Mouse (Mus musculus) erythroblast, embryonic 14.5 days (primary cell): ENCODE measurements around the gene Dnajc8. TPM values are rescaled to one million over a fixed set of nuclear protein-coding genes. Genes with fewer than 3 reads are reported as not detected.
"Not testable (repeated sequence)": the region's sequence is repeated elsewhere in the genome, so short reads cannot be mapped to it uniquely, and the experiment has no call there.

Experiments
- H3K27me3 ChIP-seq: 2 replicates; pipeline ENCODE4 v1.6.1; 2012; ENCODE audit warnings: inconsistent platforms; ENCODE audit not compliant: control insufficient read depth
- H3K36me3 ChIP-seq: 2 replicates; pipeline ENCODE4 v1.6.1; 2012; ENCODE audit warnings: mild to moderate bottlenecking, inconsistent platforms; ENCODE audit not compliant: control insufficient read depth
- H3K4me1 ChIP-seq: 2 replicates; pipeline ENCODE4 v1.6.1; 2012; ENCODE audit warnings: inconsistent platforms; ENCODE audit not compliant: control insufficient read depth
- H3K4me3 ChIP-seq: replicated peaks from 2 replicates; pipeline ENCODE3; 2012; ENCODE audit warnings: moderate library complexity, mild to moderate bottlenecking, inconsistent platforms
- H3K9me3 ChIP-seq: 2 replicates; pipeline ENCODE4 v1.6.1; 2012; ENCODE audit warnings: low read length, inconsistent platforms, mixed read lengths; ENCODE audit not compliant: control insufficient read depth
- GATA1 ChIP-seq: IDR thresholded peaks from 2 replicates; pipeline ENCODE4 v1.6.1; 2012; ENCODE audit warnings: low read length, inconsistent platforms, mixed read lengths
- TAL1 ChIP-seq: IDR thresholded peaks from 3 replicates; pipeline ENCODE4 v1.6.1; 2012; ENCODE audit warnings: low read length, inconsistent platforms, mixed read lengths
- polyA plus RNA-seq: library from polyadenylated mRNA; stranded (reverse); fragments of >175 nt; gene quantifications from 2 replicates; pipeline ENCODE4 v1.2.3, GENCODE M21; 2012

Gene Dnajc8
- polyA plus RNA-seq, 1 experiment, result 28.3 TPM

- Histone ChIP-seq H3K4me1 (peaks cover 22% of the 10 kb centered on the region), H3K9me3 (no peaks in the 10 kb centered on the region), H3K36me3 (peaks cover 57% of the 10 kb centered on the region), H3K4me3 (no peak overlapping the region), H3K27me3 (no peaks in the 10 kb centered on the region)
- TF ChIP-seq TAL1, result no peak
- no peak for TF ChIP-seq GATA1
These were observed 19.3 kb downstream of the Dnajc8 start for GRCm38 (mm10) chr4:132554653-132555052.

GRCm38 (mm10) chr4:132555550-132555949 is 20.2 kb downstream of the Dnajc8 start:
- not testable (repeated sequence) for H3K4me3 ChIP-seq, H3K27me3 ChIP-seq, H3K9me3 ChIP-seq
- peaks cover 48% of the 10 kb centered on the region for H3K36me3 ChIP-seq
- H3K4me1 ChIP-seq, result peaks cover 22% of the 10 kb centered on the region

GRCm38 (mm10) chr4:132563261-132563660 is 27.9 kb downstream of the Dnajc8 start:
- Histone ChIP-seq H3K4me3 (no peak overlapping the region), H3K36me3 (no peaks in the 10 kb centered on the region), H3K4me1 (no peaks in the 10 kb centered on the region; the same call in 1 of the 2 replicates), H3K27me3 (no peaks in the 10 kb centered on the region; the same call in 1 of the 2 replicates), H3K9me3 (no peaks in the 10 kb centered on the region)
- TF ChIP-seq GATA1 (no peak), TAL1 (no peak)

DNA sequence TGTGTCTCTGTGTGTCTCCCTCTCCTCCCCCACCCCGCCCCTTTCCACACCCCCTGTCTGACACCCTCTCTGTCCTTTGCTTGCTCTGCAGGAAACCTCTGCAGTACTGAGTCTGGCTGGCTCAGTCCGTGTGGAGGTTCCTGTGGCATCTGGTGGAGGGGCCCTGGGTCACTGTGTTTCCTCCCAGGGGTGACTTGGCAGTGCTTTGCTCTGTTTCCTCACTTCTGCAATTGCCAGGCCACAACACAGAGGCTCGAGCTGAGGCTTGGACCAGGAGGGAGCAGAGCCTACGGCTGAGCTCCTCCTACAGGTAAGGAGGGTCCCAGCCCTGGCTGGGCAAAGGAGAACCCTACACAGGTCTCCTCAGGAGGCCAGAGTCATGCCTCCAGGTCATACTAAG is 28.6 kb downstream of the Dnajc8 start, which contains the start of gene Ptafr:
Gene Ptafr, plus strand, starts transcription at position 103 of the 400 bp plus-strand sequence.
- no peaks in the 10 kb centered on the region for H3K9me3 ChIP-seq
- H3K4me1 ChIP-seq, result no peaks in the 10 kb centered on the region; the same call in 1 of the 2 replicates
- H3K27me3 ChIP-seq, result no peaks in the 10 kb centered on the region; the same call in 1 of the 2 replicates
- TF ChIP-seq TAL1 (no peak), GATA1 (no peak)
- no peak within 1 kb of the TSS for H3K4me3 ChIP-seq
- no peaks in the 10 kb centered on the region for H3K36me3 ChIP-seq

- TF ChIP-seq TAL1 (no peak), GATA1 (no peak)
- Histone ChIP-seq H3K4me1 (no peaks in the 10 kb centered on the region; the same call in 1 of the 2 replicates), H3K27me3 (no peaks in the 10 kb centered on the region; the same call in 1 of the 2 replicates), H3K36me3 (no peaks in the 10 kb centered on the region), H3K4me3 (no peak overlapping the region), H3K9me3 (peaks cover 4% of the 10 kb centered on the region)
These were observed 29.9 kb downstream of the Dnajc8 start for GRCm38 (mm10) chr4:132565089-132565747.

DNA sequence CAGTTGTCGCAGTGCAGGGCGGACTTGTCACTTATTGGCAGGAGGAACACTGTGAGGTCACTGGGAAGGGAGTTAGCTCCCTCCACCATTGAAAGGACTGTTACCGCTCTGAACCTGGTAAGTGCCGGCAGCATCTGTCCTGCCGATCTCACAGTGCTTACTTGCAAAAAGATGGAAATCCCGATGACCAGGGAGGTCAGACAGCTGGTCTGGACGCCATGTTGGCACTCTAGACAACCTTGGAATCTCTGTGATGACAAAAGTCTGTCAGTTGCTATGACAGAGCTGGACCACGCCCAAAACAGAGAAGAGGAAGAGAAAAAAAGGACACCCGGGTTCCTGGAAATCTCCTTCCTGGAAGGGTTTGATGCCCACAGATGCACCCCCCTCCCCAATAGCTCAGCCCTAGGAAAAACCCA is 32.0 kb downstream of the Dnajc8 start:
- Histone ChIP-seq H3K9me3 (peaks cover 4% of the 10 kb centered on the region), H3K36me3 (no peaks in the 10 kb centered on the region), H3K27me3 (no peaks in the 10 kb centered on the region; the same call in 1 of the 2 replicates), H3K4me3 (no peak overlapping the region), H3K4me1 (no peaks in the 10 kb centered on the region; the same call in 1 of the 2 replicates)
- TF ChIP-seq GATA1 (no peak), TAL1 (no peak)

GRCm38 (mm10) chr4:132569115-132569514 is 33.8 kb downstream of the Dnajc8 start:
- no peaks in the 10 kb centered on the region for H3K36me3 ChIP-seq
- H3K4me3 ChIP-seq, result no peak overlapping the region
- no peaks in the 10 kb centered on the region for H3K27me3 ChIP-seq
- peaks cover 4% of the 10 kb centered on the region for H3K9me3 ChIP-seq
- H3K4me1 ChIP-seq, result peaks cover 2% of the 10 kb centered on the region; the same call in 1 of the 2 replicates
- no peak for TF ChIP-seq GATA1
- no peak for TF ChIP-seq TAL1

DNA sequence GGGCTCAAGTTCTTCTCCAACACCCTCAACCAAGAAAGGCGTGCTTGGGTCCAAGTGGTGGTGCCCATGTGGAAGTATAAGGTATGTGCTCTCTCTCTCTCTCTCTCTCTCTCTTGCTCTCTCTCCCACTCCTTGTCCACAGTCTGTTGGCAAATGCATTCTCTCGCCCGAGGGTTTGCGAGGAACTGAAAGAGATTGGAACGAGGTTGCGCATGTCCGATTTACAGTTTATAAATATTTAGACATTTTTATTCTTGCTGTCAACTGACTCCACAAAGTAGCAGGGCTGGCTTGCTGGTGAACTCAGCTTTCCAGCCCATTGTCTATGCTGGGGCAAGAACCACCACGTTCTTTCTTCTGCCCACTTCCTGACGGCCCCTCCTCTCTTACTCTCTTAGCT is 35.8 kb downstream of the Dnajc8 start:
- Histone ChIP-seq H3K4me3 (no peak overlapping the region), H3K4me1 (peaks cover 2% of the 10 kb centered on the region; the same call in 1 of the 2 replicates), H3K9me3 (peaks cover 4% of the 10 kb centered on the region), H3K27me3 (no peaks in the 10 kb centered on the region), H3K36me3 (no peaks in the 10 kb centered on the region)
- TF ChIP-seq TAL1, result no peak
- TF ChIP-seq GATA1, result no peak

DNA sequence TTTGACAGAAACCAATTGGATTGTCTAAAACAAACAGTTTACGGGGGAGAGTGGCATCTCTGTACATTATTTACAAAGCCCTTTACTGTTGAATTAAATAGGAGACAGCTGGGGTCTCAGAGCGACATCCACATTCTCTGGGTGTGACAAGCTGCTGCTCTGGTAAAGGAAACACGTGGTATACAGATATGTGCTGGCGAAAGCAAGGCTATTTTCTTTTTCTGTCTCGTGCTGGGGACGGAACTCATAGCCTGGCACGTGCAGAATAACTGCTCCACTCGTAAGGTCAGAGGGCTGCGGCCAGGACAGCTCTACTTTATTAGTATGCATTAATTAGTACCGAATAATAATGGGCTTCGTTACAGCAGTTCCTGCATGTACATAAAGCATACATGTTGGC is 38.0 kb downstream of the Dnajc8 start:
- H3K4me1 ChIP-seq, result peaks cover 2% of the 10 kb centered on the region; the same call in 1 of the 2 replicates
- no peaks in the 10 kb centered on the region for H3K27me3 ChIP-seq
- H3K36me3 ChIP-seq, result no peaks in the 10 kb centered on the region
- TF ChIP-seq GATA1, result no peak
- no peak for TF ChIP-seq TAL1
- no peak overlapping the region for H3K4me3 ChIP-seq
- peaks cover 4% of the 10 kb centered on the region for H3K9me3 ChIP-seq

DNA sequence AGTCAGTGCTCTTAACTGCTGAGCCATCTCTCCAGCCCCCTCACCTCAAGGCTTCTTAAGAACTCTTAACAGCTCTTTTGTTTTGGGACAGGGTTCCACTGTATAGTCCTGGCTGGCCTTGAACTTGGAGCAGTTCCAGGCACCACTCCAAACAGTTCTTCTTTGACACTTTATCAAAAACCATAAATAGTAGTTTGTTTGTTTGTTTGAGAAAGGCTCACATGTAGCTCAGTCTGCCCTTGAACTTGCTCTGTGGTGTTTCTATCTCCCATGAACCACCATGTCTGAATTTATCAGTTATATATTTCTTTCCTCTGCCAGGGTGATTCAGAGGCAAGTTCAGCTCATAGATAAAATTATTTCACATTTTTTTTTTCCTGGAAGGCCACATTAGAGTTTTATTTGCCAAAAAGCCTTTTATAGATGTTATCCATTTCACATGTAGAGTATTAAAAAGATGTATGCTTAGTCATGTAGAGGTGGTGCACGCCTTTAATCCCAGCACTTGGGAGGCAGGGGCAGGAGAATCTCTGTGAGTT is 39.5 kb downstream of the Dnajc8 start:
- peaks cover 2% of the 10 kb centered on the region; the same call in 1 of the 2 replicates for H3K4me1 ChIP-seq
- H3K4me3 ChIP-seq, result no peak overlapping the region
- no peaks in the 10 kb centered on the region for H3K9me3 ChIP-seq
- no peaks in the 10 kb centered on the region for H3K36me3 ChIP-seq
- H3K27me3 ChIP-seq, result no peaks in the 10 kb centered on the region
- TF ChIP-seq TAL1 (no peak), GATA1 (no peak)
